Mouse (Mus musculus) frontal cortex, postnatal 25 days (tissue): ENCODE results near the gene Ccl2.

Source experiments
- DNase-seq, 2 experiments: peaks; one replicate each; pipeline ENCODE4 v3.0.0; 2022; ENCODE audit warnings: low spot score in 2 of 2

Ccl2 gene

DNA sequence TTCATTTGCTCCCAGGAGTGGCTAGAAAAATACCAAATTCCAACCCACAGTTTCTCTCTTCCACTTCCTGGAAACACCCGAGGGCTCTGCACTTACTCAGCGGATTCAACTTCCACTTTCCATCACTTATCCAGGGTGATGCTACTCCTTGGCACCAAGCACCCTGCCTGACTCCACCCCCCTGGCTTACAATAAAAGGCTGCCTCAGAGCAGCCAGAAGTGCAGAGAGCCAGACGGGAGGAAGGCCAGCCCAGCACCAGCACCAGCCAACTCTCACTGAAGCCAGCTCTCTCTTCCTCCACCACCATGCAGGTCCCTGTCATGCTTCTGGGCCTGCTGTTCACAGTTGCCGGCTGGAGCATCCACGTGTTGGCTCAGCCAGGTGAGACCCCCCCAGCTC, at the start of gene Ccl2:
Gene Ccl2, plus strand, starts transcription at position 216 of the 400 bp plus-strand sequence.
- DNase-seq, result peak in 1 of 2 experiments; percentile 15

DNA sequence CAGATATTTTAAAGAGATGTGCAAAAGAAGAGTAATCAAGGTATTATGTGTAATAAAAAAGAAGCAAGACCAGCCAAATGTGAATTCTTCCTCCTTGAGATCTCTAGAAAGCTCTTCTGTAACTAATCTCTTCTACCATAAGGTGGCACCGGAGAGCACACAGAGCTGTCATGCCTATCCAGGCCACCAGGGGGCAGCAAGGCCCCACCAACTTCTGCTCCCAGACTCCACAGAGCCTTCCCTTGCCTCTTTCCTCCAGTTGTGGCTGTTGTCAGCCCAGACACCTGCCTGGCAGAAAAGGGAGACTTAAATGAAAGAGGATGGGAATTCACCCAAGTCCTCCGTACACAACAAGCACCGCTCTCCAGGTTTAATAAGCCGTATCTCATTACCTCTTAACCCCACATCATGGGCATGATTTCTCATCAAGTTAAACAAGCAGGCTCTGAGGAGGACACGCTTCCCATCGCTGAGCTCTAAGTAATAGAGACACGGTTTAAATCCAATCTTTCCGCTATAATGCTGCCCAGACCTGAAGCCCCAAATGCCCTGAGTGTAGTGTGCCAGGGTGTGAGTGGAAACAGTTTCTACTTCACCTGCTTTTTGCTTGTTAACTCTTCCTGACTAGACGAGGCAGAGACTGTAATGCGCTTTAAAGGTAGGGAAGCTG, 39.1 kb upstream of the Ccl2 start:
- peak; percentile 72 to 89 for DNase-seq

DNA sequence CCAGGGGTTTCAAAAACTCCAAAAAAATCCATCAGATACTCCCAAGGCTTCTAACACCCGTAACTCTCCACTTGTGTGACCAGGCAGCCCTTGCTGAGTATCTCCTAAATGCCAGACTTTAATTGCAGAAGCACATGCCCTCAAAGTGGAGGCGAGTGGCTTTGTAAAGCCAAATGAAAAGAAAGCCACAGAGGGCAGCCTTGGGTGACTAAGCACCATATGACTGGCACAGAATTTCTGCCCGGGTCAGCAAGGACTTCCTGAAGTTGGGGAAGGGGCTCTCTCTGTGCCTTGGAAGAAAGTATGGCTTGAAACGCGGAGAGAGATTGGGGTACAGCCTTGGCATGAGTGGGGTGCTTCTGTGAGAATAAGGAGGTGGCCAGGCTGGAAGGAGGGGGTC, 38.3 kb upstream of the Ccl2 start:
- no peak for DNase-seq

DNA sequence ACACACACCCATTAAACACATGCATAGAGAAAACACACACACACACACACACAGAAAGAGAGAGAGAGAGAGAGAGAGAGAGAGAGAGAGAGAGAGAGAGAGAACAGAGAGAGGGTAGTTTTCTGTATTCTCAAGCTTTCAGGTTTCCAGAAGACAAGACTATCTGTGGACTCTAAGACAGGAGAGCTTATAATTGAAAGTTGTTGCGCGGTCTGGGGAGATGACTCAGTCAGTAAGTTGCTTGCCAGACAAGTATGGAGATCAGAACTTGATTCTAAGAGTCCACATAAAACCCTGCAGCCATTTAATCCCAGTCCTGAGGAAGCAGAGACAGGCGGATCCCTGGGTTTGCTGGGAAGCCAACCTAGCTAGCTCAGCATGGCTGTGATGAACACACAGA, 36.7 kb upstream of the Ccl2 start:
- DNase-seq, result no peak

DNA sequence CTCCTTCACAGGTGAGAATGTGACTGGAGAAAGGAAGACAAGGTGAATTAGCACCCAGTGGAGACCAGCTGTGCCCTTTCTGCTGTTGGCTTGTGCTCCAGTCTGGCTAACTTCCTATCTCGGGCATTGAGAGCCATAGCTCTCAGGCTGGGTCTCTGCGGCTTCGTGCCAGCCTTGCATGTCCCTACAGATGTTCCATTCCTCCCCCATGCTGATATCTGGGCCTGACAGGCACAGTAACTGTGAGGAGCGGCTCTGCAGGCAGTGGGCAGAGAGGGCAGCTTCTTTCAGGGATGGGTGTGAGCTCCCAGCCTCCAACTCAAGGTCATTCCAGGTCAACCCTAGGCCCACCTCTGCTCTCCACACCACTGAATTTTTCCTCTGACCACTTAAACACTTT, 35.9 kb upstream of the Ccl2 start:
- DNase-seq, result no peak

DNA sequence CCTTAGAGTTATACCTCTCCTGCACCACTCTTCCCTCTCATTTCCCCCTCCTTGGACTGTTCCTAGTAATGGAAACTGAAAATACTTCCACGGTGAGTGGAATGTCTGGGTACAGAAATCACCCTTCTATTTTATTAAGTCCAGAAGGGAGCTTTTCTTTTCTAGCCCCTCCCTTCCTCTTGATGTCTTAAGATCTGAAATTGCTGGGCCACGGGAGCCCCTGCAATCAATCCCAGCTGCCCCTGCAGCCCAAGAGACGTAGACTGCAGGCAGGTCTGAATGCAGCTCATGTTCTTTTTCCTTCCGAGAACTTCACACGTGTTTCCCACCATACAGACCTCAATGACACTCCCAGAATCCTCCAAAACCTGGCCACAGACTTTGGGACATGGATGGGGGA, 34.8 kb upstream of the Ccl2 start:
- no peak for DNase-seq

DNA sequence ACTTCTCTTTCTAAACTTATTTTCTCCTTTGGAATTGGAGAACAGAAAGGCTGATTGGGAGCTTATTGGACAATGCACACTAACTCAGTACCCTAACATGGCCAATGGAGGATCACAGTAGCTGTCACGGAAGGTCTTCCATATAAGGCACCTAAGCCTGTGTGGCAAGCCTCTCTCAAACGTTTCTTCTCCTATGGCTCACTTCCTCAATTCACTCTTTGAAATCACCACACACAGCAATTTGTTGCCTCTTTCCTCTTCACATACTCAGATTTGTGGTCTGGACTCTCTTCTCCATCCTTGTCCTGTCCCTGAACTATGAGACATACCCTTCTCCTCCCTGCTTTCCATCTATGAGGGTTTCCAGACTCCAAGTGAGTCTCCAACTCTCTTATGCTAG, 30.6 kb upstream of the Ccl2 start:
- DNase-seq, result no peak

DNA sequence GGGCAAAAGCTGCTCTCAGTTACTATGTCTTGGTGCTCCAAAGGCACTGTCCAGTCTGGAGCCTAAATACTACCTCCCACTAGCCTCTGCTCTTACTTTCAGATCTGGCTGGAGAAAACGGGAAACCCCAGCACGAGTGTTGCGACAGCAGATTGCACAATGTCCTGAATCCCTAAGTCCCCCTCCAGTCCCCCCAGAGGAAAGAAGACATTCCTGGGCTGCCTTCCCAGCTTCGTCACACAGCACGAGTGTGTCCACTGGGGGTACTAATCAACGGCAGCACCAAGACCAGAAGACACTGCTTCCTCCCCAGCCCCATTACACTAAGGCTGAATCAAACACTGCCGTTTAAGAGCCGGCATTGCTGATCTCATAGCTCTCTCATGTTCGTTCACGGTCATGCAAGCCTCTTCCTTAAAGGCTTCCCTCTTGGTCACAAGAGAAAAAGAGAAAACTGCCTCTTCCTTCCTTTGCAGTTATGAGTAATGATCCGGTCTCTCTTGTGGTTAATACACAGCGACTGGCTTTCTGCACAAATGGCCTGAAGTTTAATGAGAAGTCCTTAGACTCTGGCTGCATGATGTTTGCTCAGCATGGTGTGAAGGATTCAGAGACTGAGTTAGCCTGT, 28.5 kb upstream of the Ccl2 start:
- no peak for DNase-seq

DNA sequence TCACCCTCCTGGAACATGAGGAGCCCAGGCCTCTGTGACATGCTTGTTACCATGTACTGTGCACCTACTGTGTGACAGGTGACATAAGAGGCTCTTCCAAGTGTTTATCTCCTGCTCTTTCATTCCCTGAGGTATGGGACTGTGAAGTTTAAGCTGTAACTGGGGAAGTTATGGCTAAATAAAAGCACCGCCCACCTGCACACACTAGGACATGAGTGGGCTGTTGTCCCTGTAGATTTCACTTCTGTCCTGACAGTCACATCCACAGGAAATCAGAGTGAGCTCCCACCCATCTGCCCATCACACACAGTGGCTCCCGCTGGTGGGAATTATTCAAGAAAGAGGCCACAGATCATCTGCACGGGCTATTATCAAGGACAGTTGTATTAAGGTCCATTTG, 25.3 kb upstream of the Ccl2 start:
- no peak for DNase-seq

DNA sequence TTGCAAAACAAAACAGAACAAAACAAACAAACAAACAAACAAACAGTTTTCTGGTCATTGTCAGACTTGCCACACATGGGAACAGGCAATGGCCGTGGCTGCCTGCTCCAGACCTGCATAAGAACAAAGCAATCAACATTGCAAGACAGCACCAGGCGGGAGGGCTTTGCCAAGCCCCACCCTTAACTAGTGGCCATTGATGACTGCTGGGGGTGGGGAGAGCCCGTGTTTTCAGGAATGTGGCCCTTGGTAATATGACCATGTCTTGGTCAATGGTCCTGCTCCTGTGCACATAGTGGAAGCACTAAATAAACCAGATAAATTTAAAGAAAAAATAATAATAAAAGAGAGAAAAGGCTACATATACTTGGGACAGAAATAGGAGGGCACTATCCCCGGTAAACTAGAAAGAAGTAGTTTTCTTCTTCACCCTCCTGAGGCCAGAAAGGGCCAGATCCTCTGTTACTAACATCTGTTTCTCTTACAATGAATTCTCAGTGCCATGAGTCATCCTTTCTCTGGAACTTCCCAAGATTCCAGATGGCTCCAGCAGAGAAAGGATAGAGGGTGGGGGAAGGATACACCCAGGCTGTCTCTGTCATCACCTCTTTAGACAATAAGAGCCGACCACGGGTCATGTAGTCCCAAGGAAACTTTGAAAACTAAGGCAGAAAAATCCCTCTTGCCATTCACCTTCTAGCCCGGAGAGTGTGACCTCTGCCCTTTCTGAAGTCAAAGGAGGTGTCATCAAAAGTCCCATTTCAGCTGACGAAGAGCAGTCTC, 23.8 kb upstream of the Ccl2 start:
- DNase-seq, result no peak

DNA sequence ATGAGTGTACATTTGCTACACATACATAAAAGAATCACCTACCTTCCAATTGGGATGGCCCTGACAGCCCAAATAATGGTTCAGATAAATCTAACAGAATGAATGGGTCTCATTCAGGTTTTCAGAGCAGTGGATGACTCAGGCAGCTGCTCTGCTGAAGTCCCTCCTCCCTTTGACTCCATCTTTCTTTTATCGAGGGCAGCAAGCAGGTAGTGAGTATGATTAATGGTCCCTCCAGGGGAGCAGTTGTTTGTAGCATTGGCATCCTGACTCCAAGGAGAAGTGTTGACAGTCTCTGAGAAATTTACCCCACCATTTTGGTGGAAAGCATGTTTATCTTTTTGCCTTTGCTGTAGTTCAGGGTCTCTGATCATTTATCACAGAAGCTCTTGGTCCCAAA, 21.6 kb upstream of the Ccl2 start:
- no peak for DNase-seq

DNA sequence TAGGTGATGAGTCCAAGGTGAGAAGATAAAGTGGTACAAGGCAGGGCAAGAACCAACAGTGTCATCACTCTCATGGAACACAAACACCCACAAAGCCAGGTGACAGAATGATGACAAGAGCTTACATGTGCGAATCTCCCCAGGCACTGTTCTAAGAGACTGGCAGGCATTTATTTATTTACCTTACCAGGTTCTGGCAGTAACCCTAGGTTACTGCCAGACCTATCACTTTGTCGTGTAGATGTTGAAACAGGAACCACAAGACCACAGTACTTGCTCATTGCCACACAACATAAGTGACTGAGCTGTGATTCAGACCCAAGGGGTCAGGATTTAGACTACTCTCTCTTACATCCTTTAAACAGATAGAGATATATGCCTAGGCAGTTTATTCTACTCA, 20.3 kb upstream of the Ccl2 start:
- DNase-seq, result no peak

DNA sequence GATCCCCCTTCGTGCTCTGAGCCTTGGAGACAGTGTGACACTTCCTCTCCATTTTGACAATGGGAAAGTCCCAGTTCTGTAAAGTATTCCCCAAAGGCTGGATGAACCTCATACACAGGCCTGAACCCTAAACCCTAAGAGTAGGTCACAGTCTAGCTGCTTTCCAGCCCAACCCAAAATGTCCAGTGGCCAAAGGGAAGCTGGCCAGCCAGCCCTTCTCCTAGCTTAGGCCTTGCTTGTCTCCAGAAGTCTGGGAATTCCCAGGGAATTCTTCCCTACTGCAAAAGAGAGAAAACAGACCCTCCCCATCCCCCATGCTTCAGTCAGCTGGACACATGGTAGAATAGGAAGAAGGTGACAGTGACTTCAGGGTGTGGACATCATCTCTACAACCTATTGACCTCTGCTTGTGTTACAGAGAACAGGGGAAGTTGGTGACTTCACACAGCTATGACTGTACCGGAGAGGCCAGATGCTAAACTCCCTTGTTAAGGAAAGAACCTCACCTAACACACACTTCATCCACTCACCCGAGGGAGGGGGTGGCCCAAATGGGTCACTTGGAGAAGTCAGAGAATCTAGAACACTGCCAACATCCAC, 19.1 kb upstream of the Ccl2 start:
- DNase-seq, result no peak

DNA sequence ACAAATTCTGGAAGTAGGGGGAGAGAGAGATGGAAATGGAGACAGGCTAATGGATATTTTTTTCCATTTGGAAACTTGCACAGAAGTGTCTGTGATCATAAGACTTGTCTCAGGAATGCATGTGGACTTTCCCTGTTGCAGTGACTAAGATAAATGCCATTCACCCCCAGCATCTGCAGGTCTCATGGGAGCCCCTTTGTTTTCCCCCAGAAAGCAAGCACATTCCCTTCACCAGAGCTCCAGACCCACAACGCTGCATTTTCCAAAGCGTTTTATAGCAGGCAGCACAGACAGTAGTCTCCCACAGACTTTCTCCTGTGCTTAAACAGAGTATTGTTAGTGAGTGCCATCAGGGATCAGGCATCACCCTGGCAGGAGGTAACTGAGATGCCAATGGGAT, 16.0 kb upstream of the Ccl2 start:
- DNase-seq, result no peak

DNA sequence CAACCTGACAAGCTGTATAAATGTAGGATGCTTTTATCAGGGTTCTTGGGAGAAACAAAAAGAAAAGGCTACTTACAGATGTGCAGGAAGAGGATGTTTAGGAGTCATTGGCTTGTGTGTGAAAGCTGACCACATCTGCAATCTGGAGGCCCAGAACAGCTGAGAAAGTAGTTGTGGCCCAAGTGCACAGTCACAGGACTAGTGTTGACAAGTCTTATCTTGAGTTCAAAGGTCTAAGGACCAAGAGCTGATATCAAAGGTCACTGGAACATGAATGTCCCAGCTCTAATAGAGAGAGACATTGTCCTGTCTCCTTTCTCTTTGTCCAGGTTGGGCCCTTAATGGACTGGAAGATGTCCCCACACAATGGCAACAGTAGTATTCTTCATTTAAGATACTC, 15.6 kb upstream of the Ccl2 start:
- DNase-seq, result no peak

DNA sequence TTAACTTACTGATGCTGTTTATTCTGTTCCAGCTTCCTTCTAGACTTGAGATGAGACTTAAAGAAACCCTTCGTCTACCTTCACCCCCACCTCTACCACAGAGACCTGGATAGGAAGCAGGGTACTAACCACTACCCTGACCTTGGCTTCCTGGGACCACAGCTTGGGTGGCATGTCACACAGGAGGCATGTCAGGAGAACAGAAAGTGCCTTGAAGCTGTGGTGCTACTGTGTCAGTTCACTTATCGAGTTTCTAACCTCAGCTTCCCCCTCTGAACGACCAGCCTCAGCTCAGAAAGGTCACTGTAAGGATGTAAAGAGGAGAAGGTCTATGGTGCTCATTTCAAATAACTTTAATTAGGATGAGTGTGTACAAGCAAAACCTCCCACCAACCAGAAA, 14.0 kb upstream of the Ccl2 start:
- DNase-seq, result no peak

DNA sequence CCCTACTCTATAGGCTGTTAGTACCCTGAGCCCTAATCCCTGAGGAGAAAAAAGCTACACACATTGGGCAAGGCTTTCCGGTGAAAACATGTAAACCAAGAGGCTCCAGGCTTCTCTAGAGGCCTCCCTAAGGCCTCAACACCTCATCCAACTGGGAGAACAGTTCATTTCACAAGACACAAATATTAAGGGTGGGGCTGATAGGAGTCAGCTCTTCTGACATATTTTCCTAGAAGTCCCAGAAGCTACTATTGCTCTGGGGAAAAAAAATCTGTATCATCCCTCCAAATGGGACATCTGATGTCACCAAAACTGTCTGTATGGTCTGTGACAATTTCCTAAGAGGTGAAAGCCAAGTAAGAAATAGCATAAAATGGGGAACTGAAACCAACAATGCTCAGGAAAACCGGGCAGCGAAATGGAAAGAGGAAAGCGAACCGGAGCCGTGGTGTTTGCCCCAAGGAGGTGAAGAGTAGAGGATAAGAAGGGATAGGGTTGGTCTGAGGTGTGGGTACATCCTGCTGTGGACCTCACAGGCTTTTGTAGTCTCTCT, 12.8 kb upstream of the Ccl2 start:
- no peak for DNase-seq

DNA sequence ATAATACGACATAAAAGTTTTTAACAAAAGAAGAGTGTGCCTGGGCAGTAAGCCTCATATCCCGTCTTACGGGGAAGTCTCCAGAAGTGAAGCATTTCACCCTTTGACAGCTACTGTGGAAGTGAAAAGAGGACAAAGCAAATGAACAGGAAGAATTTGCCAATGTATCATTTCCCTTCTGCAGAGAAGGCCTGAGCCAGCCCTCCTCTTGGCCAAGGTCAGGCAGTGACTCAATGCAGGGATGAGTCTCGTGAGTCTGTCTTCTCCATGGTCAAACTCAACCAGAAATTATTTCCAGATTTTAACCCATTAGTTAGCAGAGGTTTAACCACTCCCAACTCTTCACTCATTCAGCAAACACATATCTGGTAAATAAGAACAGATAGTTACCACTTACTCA, 11.6 kb upstream of the Ccl2 start:
- DNase-seq, result no peak

DNA sequence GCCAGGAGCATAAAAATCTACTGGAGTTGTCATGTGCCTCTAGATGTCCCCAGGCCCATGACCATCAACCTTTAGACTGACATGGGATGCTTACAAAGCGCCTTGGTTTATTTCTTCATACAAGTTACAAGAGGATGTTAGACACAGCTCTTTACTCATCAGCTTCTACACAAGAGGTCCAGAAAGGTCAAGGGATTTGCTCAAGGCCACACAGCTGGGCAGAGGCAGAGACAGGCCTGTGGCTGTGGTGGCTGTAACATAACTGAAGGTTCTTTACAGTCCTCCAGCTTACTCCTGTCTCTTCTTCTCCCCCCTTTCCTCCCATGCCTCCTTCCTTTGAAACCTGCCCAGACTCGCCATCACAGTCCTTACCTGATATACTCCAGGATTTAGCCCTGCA, 5.2 kb upstream of the Ccl2 start:
- DNase-seq, result no peak

DNA sequence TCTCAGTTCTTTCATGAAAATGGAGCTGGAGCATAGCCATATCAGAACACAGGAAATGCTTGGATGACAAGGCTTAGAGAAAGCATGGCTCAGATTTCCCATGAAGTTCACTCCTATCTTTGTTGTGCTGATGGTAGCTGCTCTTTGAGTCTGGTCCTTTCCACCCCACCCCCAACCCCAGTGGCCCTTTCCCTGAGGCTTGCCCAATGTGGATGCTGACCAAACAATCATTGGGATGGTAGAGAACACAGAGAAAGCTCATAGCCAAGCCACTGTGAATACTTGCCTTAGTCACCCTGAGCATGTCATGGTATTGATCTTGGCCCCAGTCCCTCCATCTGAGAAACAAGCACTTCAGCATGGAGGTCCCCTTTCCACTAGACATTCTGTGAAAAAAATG, 3.2 kb upstream of the Ccl2 start:
- DNase-seq, result no peak

DNA sequence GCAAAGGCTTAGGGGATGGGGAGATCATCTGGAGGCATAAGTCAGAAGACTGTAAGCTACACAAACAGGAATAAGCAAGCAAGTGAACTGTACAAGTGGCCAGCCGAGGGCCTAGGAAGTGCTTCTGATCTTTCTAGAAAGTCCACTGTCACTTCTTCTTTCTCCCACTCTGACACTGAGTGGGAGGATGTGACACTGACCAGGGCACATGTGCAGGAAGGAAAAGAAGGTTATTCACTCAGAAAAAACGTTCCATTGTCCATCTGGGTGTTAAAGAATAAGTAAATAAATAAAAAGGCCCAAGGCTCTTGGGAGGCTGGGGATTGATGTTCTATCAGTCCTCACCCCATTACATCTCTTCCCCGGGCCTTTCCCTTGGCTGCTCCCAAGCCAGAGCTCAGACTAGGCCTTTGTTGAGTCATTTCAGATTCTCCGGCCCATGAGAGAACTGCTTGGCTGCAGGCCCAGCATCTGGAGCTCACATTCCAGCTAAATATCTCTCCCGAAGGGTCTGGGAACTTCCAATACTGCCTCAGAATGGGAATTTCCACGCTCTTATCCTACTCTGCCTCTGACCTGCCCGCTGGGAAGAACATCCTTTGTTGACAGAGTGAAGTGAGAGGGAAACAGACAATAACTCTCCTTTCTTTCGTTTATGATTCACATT, 2.6 kb upstream of the Ccl2 start:
- no peak for DNase-seq

DNA sequence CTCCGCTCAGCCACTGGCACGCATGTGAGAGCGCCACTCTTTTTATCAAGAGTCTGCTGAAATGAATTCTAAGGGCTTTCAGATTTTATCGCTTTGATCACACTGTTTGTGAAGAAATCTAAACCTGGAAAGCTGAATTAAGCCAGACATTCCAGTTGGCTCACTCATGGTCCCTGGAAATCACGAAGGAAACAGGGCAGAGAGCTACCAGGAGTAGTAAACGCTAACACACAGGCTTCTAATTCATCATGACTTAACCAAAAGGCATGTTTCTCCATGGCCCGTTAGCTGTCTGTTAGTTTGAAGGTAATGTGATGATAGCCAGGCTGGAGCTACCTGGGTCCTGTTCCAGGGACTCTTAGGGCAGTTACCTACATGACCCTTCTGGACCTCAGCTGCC, 925 bp upstream of the Ccl2 start:
- no peak for DNase-seq
